Mouse (Mus musculus): ENCODE measurements around the gene Acsf2.

DNA sequence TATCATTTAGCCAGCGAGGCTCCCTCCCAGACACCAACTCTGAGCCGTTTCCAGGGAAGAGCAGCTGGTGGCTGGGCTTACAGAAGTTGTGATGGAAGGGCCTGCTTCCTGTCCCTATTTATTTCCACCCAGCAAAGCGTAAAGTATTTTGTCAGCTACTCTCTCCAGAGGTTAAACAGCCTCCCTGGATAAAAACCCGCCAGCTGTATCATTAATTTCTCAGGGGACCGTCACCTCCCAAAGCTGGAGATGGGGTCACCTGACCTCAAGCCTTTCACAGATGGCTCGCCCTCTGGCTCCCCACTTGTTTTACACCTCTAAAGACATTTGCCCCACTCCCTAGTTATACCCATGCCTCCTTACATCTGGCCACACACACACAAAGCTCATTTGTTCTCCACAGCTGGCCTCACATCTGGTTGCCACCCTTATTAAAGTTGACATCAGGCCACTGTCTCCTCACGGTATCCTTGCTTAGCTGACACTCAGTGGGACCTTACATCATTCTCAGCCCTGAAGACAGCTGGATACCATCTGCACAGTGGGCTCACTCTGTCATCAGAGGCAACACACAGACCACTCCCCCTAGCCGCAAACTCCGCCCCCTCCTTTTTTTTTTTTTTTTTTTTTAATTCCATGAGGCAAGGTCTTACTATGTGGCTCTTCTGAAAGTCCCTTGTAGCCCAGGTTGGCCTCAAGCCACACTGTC lies 75.3 kb downstream of the Acsf2 start:
- no peak for TF ChIP-seq POLR2A (IDR thresholded peaks at IDR 0.05; ENCODE audit: low read depth, low read length)
- TF ChIP-seq CTCF (IDR thresholded peaks at IDR 0.05; ENCODE audit: extremely low read depth, insufficient read depth, insufficient read length, insufficient replicate concordance), result no peak
